Mouse (Mus musculus) neural tube, embryonic 13.5 days (tissue): ENCODE measurements around the gene Kctd5. TPM values are rescaled to one million over a fixed set of nuclear protein-coding genes. Genes with fewer than 3 reads are reported as not detected.

Experiments used
- ATAC-seq: fragments of 200-750 bp; cut with Nextera tagmentation; 2 replicates; pipeline ENCODE4 v1.8.0; 2017; ENCODE audit warnings: low read depth, mild to moderate bottlenecking, moderate TSS enrichment, moderate library complexity
- H3K27ac ChIP-seq: fragments of 300-500 bp; sonication (generic); replicated peaks from 2 replicates; pipeline ENCODE4 v1.5.1; 2015; ENCODE audit warnings: moderate library complexity, mild to moderate bottlenecking, inconsistent platforms
- H3K27me3 ChIP-seq: fragments of 300-500 bp; sonication (generic); 2 replicates; pipeline ENCODE4 v1.6.1; 2015; ENCODE audit warnings: mild to moderate bottlenecking, inconsistent platforms
- H3K36me3 ChIP-seq: fragments of 300-500 bp; sonication (generic); 2 replicates; pipeline ENCODE4 v1.6.1; 2015; ENCODE audit warnings: mild to moderate bottlenecking, inconsistent platforms
- H3K4me1 ChIP-seq: fragments of 300-500 bp; sonication (generic); replicated peaks from 2 replicates; pipeline ENCODE4 v1.6.1; 2015; ENCODE audit warnings: inconsistent platforms
- H3K4me2 ChIP-seq: fragments of 300-500 bp; sonication (generic); 2 replicates; pipeline ENCODE4 v1.6.1; 2015; ENCODE audit warnings: inconsistent platforms, mild to moderate bottlenecking, moderate library complexity
- H3K4me3 ChIP-seq: fragments of 300-500 bp; sonication (generic); 2 replicates; pipeline ENCODE4 v1.5.1; 2015; ENCODE audit warnings: mild to moderate bottlenecking, inconsistent platforms
- H3K9ac ChIP-seq: fragments of 300-500 bp; sonication (generic); 2 replicates; pipeline ENCODE4 v1.6.1; 2015; ENCODE audit warnings: moderate library complexity, mild to moderate bottlenecking, inconsistent platforms
- H3K9me3 ChIP-seq: fragments of 300-500 bp; sonication (generic); 2 replicates; pipeline ENCODE4 v1.6.1; 2016; ENCODE audit warnings: inconsistent platforms
- WGBS: fragments of 180-500 bp; shearing (Covaris S2); methylation state at CpG from one replicate; pipeline ENCODE4 v1.1.7; 2015; 5-methylcytosine and 5-hydroxymethylcytosine counted together
- polyA plus RNA-seq: library from polyadenylated mRNA; unstranded; fragments of >200 nt; fragmentation: Nextera tagmentation; extraction: Ambion mirVana; gene quantifications from 2 replicates; pipeline ENCODE4 v1.2.1, GENCODE M21; 2015

Gene Kctd5
- polyA plus RNA-seq, 1 experiment from 2014 or later = 82.6 TPM

DNA sequence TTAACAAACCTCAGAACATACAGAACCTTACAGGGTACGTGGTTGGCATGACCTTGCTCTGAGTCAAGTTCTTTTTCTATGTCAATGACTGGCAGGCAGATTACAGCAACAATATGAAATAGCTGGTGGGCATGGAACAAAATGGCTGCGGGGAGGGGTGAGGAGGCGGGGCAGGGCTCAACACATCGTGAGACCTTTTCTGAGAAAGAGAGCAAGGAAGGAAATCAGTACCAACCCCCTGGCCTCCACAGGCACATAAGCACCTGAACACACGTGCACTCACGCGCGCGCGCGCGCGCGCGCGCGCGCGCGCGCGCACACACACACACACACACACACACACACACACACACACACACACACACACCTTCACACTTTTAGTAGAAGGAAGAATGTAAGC lies 42.7 kb downstream of the Kctd5 start:
- H3K27me3 ChIP-seq = 0 out of 2 replicates have a peak, but pooled peaks cover 3% of the 10 kb centered on the region
- no peak overlapping the region for H3K4me3 ChIP-seq
- H3K27ac ChIP-seq = no peak overlapping the region
- 82% methylated on average over 15 of the region's 22 CpGs for WGBS
- no peak for ATAC-seq
- H3K36me3 ChIP-seq = no peaks in the 10 kb centered on the region
- H3K9ac ChIP-seq = no peak overlapping the region
- no peaks in the 10 kb centered on the region for H3K4me1 ChIP-seq
- no peaks in the 10 kb centered on the region for H3K9me3 ChIP-seq
- no peak overlapping the region for H3K4me2 ChIP-seq

DNA sequence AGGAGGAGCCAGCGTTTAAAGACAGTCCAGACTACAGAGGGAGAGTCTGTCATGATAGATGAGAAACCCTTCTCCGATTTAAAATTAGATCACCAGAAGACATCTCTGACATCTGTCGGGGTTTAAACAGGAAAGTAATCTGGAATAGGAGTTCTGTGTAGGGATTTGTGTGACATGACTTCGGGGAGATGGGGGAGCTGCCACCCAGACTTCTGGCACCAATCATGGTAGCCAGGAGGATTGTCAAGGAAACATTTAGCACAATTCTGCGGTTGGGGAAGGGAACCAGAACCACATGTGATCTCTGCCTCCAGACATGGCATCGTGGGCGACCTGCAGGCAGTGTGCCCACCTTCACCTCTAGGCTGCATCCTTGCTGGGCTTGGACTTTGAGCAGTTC lies 43.8 kb downstream of the Kctd5 start:
- WGBS = 85% methylated on average over 7 of the region's 7 CpGs
- no peaks in the 10 kb centered on the region for H3K4me1 ChIP-seq
- no peaks in the 10 kb centered on the region for H3K9me3 ChIP-seq
- no peaks in the 10 kb centered on the region for H3K36me3 ChIP-seq
- no peak for ATAC-seq
- H3K4me2 ChIP-seq = no peak overlapping the region
- no peak overlapping the region for H3K9ac ChIP-seq
- H3K27me3 ChIP-seq = 0 out of 2 replicates have a peak, but pooled peaks cover 3% of the 10 kb centered on the region
- H3K27ac ChIP-seq = no peak overlapping the region
- H3K4me3 ChIP-seq = no peak overlapping the region

DNA sequence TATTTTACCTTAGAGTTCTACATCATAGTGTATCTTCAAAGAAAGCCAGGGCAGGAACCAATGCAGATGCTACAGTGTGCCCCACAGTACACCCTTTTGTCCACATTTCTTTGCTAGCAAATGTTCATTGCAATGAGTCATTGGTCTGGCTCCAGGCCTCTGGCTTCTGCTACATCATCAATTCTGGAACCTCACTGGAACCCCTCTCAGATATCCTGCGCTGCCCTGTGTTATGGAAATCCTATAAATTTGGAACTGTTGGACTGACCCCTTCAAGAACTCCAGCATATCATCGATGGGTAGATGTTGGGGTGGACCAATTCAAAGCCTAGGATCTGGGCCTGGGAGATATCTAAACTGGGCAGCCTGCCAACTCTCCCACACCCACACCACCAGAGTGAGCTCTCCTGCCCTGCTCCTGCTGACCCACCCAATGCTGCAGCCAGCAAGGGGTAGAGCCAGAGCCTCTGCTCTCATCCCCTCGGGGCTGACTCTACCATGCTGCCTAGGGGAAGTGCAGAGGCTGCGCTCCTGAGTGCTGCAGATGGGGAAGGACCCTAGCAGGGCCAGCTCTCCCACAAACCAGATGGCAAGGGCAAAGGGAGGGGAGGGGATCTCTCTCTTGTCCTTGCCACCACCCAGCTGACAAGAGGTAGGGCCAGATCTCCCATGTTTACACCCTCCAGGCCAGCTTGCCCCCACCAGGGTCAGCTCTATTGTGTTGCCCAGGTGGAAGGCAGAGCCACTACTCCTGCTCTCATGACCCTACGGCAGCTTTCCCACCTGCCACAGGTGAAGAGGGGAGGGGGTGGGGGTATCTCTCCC lies 51.7 kb downstream of the Kctd5 start:
- Histone ChIP-seq H3K4me1 (no peaks in the 10 kb centered on the region), H3K4me2 (no peak overlapping the region), H3K27ac (no peak overlapping the region), H3K36me3 (no peaks in the 10 kb centered on the region), H3K4me3 (no peak overlapping the region), H3K27me3 (peaks cover 5% of the 10 kb centered on the region; the same call in 1 of the 2 replicates), H3K9ac (no peak overlapping the region), H3K9me3 (no peaks in the 10 kb centered on the region)
- 74% methylated on average over 5 of the region's 5 CpGs for WGBS
- ATAC-seq = no peak

DNA sequence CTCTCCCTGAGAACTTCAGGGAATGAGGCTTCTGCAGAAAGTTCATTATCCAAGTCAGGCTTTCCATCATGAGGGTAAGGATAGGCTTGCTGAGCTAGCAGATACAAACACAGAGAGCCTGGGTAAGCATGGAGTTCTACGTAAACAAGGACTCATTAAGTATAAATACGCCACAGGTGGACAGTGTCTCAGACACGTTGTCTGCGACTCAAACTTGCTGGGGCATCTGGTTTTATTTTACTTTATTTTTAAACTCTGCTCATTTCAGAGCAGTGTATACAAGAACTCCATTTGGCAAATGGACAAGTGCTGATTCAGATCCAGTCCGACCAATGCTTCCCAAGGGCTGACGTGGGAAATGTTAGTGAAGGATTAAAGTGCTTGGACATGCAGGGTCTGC lies 52.6 kb downstream of the Kctd5 start:
- WGBS = 78% methylated on average over 6 of the region's 6 CpGs
- no peak for ATAC-seq
- H3K9ac ChIP-seq = no peak overlapping the region
- H3K4me1 ChIP-seq = no peaks in the 10 kb centered on the region
- no peaks in the 10 kb centered on the region for H3K9me3 ChIP-seq
- no peak overlapping the region for H3K27ac ChIP-seq
- H3K4me2 ChIP-seq = no peak overlapping the region
- H3K27me3 ChIP-seq = peaks cover 5% of the 10 kb centered on the region; the same call in 1 of the 2 replicates
- no peak overlapping the region for H3K4me3 ChIP-seq
- no peaks in the 10 kb centered on the region for H3K36me3 ChIP-seq

DNA sequence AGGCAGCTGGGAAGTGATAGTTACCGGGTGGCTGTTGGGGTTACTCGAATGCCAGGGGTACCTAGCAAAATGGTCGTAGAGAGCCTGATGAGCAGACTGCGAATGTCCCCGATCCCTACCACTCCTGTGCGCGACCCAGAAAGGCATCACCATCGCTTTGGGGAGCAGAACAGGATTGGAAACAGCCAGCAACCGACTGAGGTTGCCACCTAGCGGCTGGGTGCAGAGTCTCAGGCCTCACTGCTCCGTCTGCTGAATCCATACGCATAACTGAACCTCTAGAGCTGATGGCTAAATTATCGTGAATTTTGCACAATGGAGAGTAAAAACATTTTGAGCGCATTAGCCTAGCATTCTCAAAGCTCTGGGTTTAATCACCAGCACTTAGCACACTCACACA lies 57.6 kb downstream of the Kctd5 start:
- no peak overlapping the region for H3K9ac ChIP-seq
- H3K27me3 ChIP-seq = peaks cover 5% of the 10 kb centered on the region; the same call in 1 of the 2 replicates
- 25% methylated on average over 14 of the region's 14 CpGs for WGBS

DNA sequence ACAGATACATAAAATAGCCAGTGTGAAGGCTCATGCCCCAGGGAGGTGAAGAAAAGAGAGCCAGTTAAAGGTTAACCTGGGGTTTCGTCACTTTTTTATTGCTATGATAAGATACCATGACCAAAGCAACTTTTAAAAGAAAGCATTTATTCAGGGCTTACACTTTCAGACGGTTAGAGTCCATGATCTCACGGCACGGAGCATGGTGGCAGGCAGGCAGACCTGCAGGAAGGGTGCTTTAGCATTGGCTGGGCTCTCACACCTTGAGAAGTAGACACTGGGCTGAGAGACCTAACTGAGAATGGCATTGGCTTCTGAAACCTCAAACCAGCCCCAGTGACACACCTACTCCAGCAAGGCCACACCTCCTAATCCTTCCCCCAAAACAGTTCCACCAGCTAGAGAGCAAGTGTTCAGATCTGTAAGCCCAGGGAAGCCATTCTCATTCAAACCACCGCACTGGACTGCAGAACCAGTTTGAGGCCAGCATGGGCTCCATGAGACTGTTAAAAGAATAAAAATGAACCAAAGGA lies 58.8 kb downstream of the Kctd5 start:
- Histone ChIP-seq H3K9ac (no peak overlapping the region), H3K27ac (no peak overlapping the region), H3K9me3 (no peaks in the 10 kb centered on the region), H3K27me3 (no peaks in the 10 kb centered on the region; the same call in 1 of the 2 replicates), H3K4me2 (no peak overlapping the region), H3K4me3 (no peak overlapping the region), H3K36me3 (no peaks in the 10 kb centered on the region), H3K4me1 (no peaks in the 10 kb centered on the region)
- 84% methylated on average over 5 of the region's 5 CpGs for WGBS
- no peak for ATAC-seq

More for the DNA sequence above, 57.6 kb downstream of the Kctd5 start:
- Histone ChIP-seq H3K4me2 (no peak overlapping the region), H3K27ac (no peak overlapping the region), H3K9me3 (no peaks in the 10 kb centered on the region), H3K4me3 (no peak overlapping the region), H3K36me3 (no peaks in the 10 kb centered on the region), H3K4me1 (no peaks in the 10 kb centered on the region)
- no peak for ATAC-seq

DNA sequence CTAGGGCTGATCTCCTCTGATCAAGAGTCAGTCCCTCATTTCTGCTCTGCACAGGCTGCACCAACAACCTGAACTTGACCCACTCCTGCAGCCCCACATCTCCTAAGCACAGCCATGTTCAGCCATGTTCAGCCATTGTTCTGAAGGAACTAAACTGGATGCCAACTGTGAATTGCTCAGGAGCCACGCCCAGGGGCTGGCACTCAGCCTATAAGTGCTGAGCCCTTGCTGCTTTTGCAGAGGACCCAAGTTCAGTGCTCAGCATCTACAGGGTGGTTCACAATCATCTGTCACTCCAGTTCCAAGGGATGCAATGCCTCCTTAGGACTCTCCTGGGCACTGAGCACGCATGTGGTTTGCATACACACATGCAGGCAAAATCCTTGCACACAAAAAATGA lies 60.4 kb downstream of the Kctd5 start:
- no peaks in the 10 kb centered on the region; the same call in 1 of the 2 replicates for H3K27me3 ChIP-seq
- no peak overlapping the region for H3K9ac ChIP-seq
- no peak overlapping the region for H3K4me2 ChIP-seq
- no peak overlapping the region for H3K27ac ChIP-seq
- 79% methylated on average over 2 of the region's 2 CpGs for WGBS
- ATAC-seq = no peak
- H3K9me3 ChIP-seq = no peaks in the 10 kb centered on the region
- no peaks in the 10 kb centered on the region for H3K36me3 ChIP-seq
- no peaks in the 10 kb centered on the region for H3K4me1 ChIP-seq
- no peak overlapping the region for H3K4me3 ChIP-seq

DNA sequence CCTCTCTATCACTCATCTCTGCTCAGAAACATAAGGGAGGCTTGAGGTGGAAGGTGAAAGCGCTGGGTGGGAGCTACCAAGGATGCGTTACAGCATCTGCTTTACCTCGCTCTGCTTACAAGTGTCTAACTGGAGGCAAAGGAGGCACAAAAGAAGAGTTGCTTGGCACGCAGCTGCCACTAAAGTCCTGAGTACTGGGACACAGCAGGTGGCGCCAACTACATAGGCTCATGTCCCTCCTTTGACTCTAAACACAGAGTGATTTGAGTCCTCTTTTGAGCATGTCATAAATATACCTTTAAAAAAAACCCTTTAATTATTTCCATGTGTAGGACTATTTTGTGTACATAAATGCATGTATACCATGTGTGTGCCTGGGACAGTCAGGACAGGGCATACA lies 63.7 kb downstream of the Kctd5 start:
- no peak overlapping the region for H3K27ac ChIP-seq
- H3K36me3 ChIP-seq = no peaks in the 10 kb centered on the region
- H3K4me2 ChIP-seq = no peak overlapping the region
- ATAC-seq = no peak
- H3K4me1 ChIP-seq = no peaks in the 10 kb centered on the region
- no peaks in the 10 kb centered on the region for H3K9me3 ChIP-seq
- H3K9ac ChIP-seq = no peak overlapping the region
- no peak overlapping the region for H3K4me3 ChIP-seq
- WGBS = 34% methylated on average over 5 of the region's 5 CpGs
- no peaks in the 10 kb centered on the region for H3K27me3 ChIP-seq

DNA sequence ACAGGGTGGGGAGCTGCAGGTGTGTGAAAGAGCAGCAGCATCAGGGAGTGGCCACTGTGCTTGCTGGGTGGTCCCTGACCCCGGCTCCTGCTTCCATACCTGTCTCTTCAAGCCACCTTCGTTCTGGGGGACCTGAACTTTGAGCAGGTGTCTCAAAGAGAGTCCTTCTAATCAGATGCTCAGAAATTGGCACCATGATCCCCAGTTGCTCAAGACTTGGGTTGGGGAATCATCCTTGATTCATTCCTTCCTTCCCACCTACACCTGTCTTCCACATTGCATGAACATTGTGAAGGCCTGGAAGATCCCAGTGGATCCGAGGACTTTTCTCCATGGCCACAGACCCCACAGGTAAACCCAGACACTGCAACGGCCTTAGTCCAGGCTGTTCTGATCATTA lies 65.2 kb downstream of the Kctd5 start:
- no peak overlapping the region for H3K9ac ChIP-seq
- no peaks in the 10 kb centered on the region for H3K27me3 ChIP-seq
- no peaks in the 10 kb centered on the region for H3K36me3 ChIP-seq
- no peaks in the 10 kb centered on the region for H3K4me1 ChIP-seq
- no peak overlapping the region for H3K27ac ChIP-seq
- no peaks in the 10 kb centered on the region for H3K9me3 ChIP-seq
- H3K4me3 ChIP-seq = no peak overlapping the region
- WGBS = 82% methylated on average over 4 of the region's 4 CpGs
- H3K4me2 ChIP-seq = no peak overlapping the region
- no peak for ATAC-seq

DNA sequence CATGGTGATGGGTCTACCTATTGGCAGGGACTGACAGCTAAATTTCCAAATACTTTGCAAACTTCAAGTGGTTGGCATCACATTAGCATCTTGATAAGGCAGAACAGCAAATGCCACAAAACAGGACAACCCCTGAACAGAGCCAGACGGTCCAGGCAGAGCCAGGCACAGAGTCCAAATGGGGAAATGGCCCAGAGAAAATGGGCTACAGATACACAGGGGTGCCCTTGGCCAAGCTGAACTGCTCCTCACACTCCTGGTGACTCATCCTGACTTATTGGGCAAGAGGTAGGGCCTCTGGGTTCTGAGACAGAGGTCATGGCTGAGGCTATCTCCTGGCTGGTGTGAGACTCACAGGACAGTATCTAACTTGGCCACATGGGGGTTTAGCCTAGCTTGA lies 65.9 kb downstream of the Kctd5 start:
- WGBS = 76% methylated on average over 1 of the region's 1 CpGs
- no peaks in the 10 kb centered on the region for H3K4me1 ChIP-seq

DNA sequence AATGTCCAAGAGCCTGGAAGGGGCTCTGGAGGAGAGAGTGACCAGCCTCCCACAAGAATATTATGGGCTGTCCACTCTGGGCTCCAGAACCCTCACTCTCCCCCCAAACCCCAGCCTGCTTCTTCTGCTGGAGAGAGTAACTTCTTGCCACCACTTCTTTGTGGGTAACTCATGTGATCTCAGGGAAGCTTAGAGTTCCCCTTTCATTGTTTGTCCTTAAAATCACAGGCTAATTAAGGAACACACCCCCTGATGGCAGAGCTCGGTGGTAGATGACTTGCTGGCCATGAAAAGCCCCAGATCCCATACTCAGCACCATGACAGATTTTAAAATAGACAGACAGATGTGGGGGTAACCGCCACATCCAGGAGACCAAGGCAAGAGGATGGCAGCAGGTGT lies 66.4 kb downstream of the Kctd5 start:
- WGBS = 53% methylated on average over 2 of the region's 2 CpGs

More for the DNA sequence above, 65.9 kb downstream of the Kctd5 start:
- Histone ChIP-seq H3K9ac (no peak overlapping the region), H3K9me3 (no peaks in the 10 kb centered on the region), H3K4me2 (no peak overlapping the region), H3K27me3 (no peaks in the 10 kb centered on the region), H3K4me3 (no peak overlapping the region), H3K27ac (no peak overlapping the region), H3K36me3 (no peaks in the 10 kb centered on the region)
- no peak for ATAC-seq

DNA sequence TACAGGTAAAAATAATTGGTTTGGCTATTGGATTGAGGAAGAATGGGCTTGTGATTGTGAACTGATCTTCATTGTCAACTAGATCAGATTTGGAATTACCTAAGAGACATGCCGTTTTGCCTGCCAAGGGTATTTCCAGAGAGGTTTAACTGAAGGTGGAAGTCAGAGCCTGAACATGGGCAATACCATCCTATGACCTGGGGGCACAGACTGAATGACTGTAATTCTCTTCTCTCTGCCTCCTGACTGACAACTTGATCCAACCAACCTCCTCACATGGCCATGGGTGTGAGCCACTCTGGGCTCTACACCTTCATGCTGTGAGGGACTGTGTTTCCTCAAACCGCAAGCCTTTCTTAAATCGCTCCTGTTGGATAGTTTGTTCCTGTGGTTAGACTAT lies 68.2 kb downstream of the Kctd5 start:
- Histone ChIP-seq H3K4me3 (no peak overlapping the region), H3K9me3 (no peaks in the 10 kb centered on the region), H3K4me1 (no peaks in the 10 kb centered on the region), H3K4me2 (no peak overlapping the region), H3K27me3 (no peaks in the 10 kb centered on the region), H3K9ac (no peak overlapping the region), H3K27ac (no peak overlapping the region), H3K36me3 (no peaks in the 10 kb centered on the region)
- 93% methylated on average over 3 of the region's 3 CpGs for WGBS
- no peak for ATAC-seq

More for the DNA sequence above, 66.4 kb downstream of the Kctd5 start:
- Histone ChIP-seq H3K4me2 (no peak overlapping the region), H3K27me3 (no peaks in the 10 kb centered on the region), H3K4me1 (no peaks in the 10 kb centered on the region), H3K9me3 (no peaks in the 10 kb centered on the region), H3K36me3 (no peaks in the 10 kb centered on the region), H3K4me3 (no peak overlapping the region), H3K27ac (no peak overlapping the region), H3K9ac (no peak overlapping the region)
- ATAC-seq = no peak
